Mouse (Mus musculus) CH12.LX (cell line): Measurements from ENCODE around the gene Gm43552.

Source experiments
- CTCF ChIP-seq, 2 experiments: IDR thresholded peaks in 1 of 2; conservative IDR thresholded peaks in 1 of 2; 2 replicates each; pipeline ENCODE4 v1.5.1; 2011 to 2012; ENCODE audit warnings: low read depth in 2 of 2, low read length in 2 of 2, improper control_type of control experiment in 1 of 2, inconsistent platforms in 1 of 2, mild to moderate bottlenecking in 1 of 2, moderate library complexity in 1 of 2
- EP300 ChIP-seq: IDR thresholded peaks from 2 replicates; pipeline ENCODE4 v1.6.1; 2011; ENCODE audit warnings: low read length, improper control_type of control experiment
- POLR2A ChIP-seq: IDR thresholded peaks from 2 replicates; pipeline ENCODE4 v1.6.1; 2011; ENCODE audit warnings: low read depth, mild to moderate bottlenecking, improper control_type of control experiment, low read length
- SMC3 ChIP-seq: IDR thresholded peaks from 2 replicates; pipeline ENCODE4 v1.6.1; 2011; ENCODE audit warnings: low read depth, low read length, improper control_type of control experiment

- no peak for TF ChIP-seq EP300
- TF ChIP-seq CTCF (conservative IDR thresholded peaks at IDR 0.05 in 1 of 2, IDR thresholded peaks at IDR 0.05 in 1 of 2; ENCODE audit: low read depth in 2 of 2, low read length in 2 of 2): no peak
- TF ChIP-seq POLR2A: no peak
- no peak for TF ChIP-seq SMC3
Measured at GRCm38 (mm10) chr5:65537420-65538071, 44.9 kb upstream of the Gm43552 start.
